Mouse (Mus musculus) MEL (cell line): Measurements from ENCODE around the gene Wdr70.

Experiments used
- CHD2 ChIP-seq: IDR thresholded peaks from 2 replicates; pipeline ENCODE4 v1.6.1; 2011; ENCODE audit warnings: low read length, improper control_type of control experiment
- CTCF ChIP-seq, 3 experiments: IDR thresholded peaks in 2 of 3; conservative IDR thresholded peaks in 1 of 3; 2 replicates each; pipeline ENCODE4 v1.5.1; 2011 to 2012; ENCODE audit warnings: low read length in 3 of 3, low read depth in 2 of 3, mild to moderate bottlenecking in 2 of 3, improper control_type of control experiment in 1 of 3, inconsistent platforms in 1 of 3, mixed read lengths in 1 of 3, moderate library complexity in 1 of 3; ENCODE audit not compliant: control insufficient read depth in 1 of 3, insufficient read depth in 1 of 3, poor library complexity in 1 of 3, severe bottlenecking in 1 of 3
- E2F4 ChIP-seq: IDR thresholded peaks from 2 replicates; pipeline ENCODE4 v1.6.1; 2011; ENCODE audit warnings: low read depth, low read length, improper control_type of control experiment, borderline replicate concordance
- MYC ChIP-seq: IDR thresholded peaks from 2 replicates; pipeline ENCODE4 v1.6.1; 2011; ENCODE audit warnings: low read depth, mild to moderate bottlenecking, low read length, improper control_type of control experiment, moderate library complexity
- NRF1 ChIP-seq: IDR thresholded peaks from 2 replicates; pipeline ENCODE4 v1.6.1; 2014; ENCODE audit warnings: low read depth, mild to moderate bottlenecking, inconsistent platforms, low read length, improper control_type of control experiment, moderate library complexity; ENCODE audit not compliant: poor library complexity, insufficient read depth, severe bottlenecking
- POLR2A ChIP-seq, 2 experiments: IDR thresholded peaks; 2 replicates each; pipeline ENCODE4 v1.6.1; 2011 to 2012; ENCODE audit warnings: low read length in 2 of 2, mild to moderate bottlenecking in 2 of 2, control low read depth in 1 of 2, improper control_type of control experiment in 1 of 2, low read depth in 1 of 2, moderate library complexity in 1 of 2; ENCODE audit not compliant: control insufficient read depth in 1 of 2, insufficient read depth in 1 of 2, poor library complexity in 1 of 2
- POLR2AphosphoS2 ChIP-seq: IDR thresholded peaks from 2 replicates; pipeline ENCODE4 v1.6.1; 2011; ENCODE audit warnings: low read length, improper control_type of control experiment
- RCOR1 ChIP-seq: IDR thresholded peaks from 2 replicates; pipeline ENCODE4 v1.6.1; 2012; ENCODE audit warnings: low read depth, mild to moderate bottlenecking, inconsistent platforms, low read length, improper control_type of control experiment
- SIN3A ChIP-seq: IDR thresholded peaks from 2 replicates; pipeline ENCODE4 v1.6.1; 2012; ENCODE audit warnings: low read length, improper control_type of control experiment, inconsistent platforms
- SMC3 ChIP-seq: IDR thresholded peaks from 2 replicates; pipeline ENCODE4 v1.6.1; 2011; ENCODE audit warnings: low read depth, low read length, improper control_type of control experiment
- TCF12 ChIP-seq: IDR thresholded peaks from 2 replicates; pipeline ENCODE4 v1.6.1; 2014; ENCODE audit warnings: low read depth, mild to moderate bottlenecking, inconsistent platforms, low read length, improper control_type of control experiment, moderate library complexity
- ZKSCAN1 ChIP-seq: IDR thresholded peaks from 2 replicates; pipeline ENCODE4 v1.6.1; 2012; ENCODE audit warnings: low read depth, mild to moderate bottlenecking, inconsistent platforms, low read length, improper control_type of control experiment, moderate library complexity

GRCm38 (mm10) chr15:7877560-7878467, 221.2 kb downstream of the Wdr70 start:
- TF ChIP-seq CHD2 (no peak), RCOR1 (no peak), POLR2A (IDR thresholded peaks at IDR 0.05; ENCODE audit: control insufficient read depth in 1 of 2, insufficient read depth in 1 of 2, low read depth in 1 of 2, low read length in 2 of 2, poor library complexity in 1 of 2) (no peak), CTCF (IDR thresholded peaks at IDR 0.05 in 2 of 3, conservative IDR thresholded peaks at IDR 0.05 in 1 of 3; ENCODE audit: control insufficient read depth in 1 of 3, insufficient read depth in 1 of 3, low read depth in 2 of 3, low read length in 3 of 3, poor library complexity in 1 of 3, severe bottlenecking in 1 of 3) (no peak), SIN3A (no peak), ZKSCAN1 (no peak), SMC3 (no peak), POLR2AphosphoS2 (no peak), MYC (no peak), NRF1 (no peak), E2F4 (no peak), TCF12 (no peak)
